Mouse (Mus musculus) forebrain, embryonic 16.5 days (tissue): ENCODE data around the gene Klf5. TPM values are rescaled to one million over a fixed set of nuclear protein-coding genes. Genes with fewer than 3 reads are reported as not detected.

Experiments
- ATAC-seq: fragments of 200-750 bp; cut with Nextera tagmentation; 2 replicates; pipeline ENCODE4 v1.8.0; 2017; ENCODE audit warnings: mild to moderate bottlenecking, moderate library complexity
- H3K27ac ChIP-seq: fragments of 300-500 bp; sonication (generic); 2 replicates; pipeline ENCODE4 v1.5.1; 2014; ENCODE audit warnings: low read length, control low read depth
- H3K27me3 ChIP-seq: fragments of 300-500 bp; sonication (generic); replicated peaks from 2 replicates; pipeline ENCODE4 v1.6.1; 2014; ENCODE audit warnings: low read length; ENCODE audit not compliant: control insufficient read depth, insufficient read depth
- H3K36me3 ChIP-seq: fragments of 300-500 bp; sonication (generic); 2 replicates; pipeline ENCODE4 v1.6.1; 2014; ENCODE audit not compliant: control insufficient read depth, insufficient read depth
- H3K4me1 ChIP-seq: fragments of 300-500 bp; sonication (generic); replicated peaks from 2 replicates; pipeline ENCODE4 v1.6.1; 2014; ENCODE audit warnings: low read length; ENCODE audit not compliant: control insufficient read depth, insufficient read depth
- H3K4me2 ChIP-seq: fragments of 300-500 bp; sonication (generic); 2 replicates; pipeline ENCODE4 v1.6.1; 2014; ENCODE audit warnings: mild to moderate bottlenecking, low read length, control low read depth
- H3K4me3 ChIP-seq: fragments of 300-500 bp; sonication (generic); replicated peaks from 2 replicates; pipeline ENCODE4 v1.5.1; 2014; ENCODE audit warnings: mild to moderate bottlenecking, low read length, control low read depth
- H3K9ac ChIP-seq: fragments of 300-500 bp; sonication (generic); replicated peaks from 2 replicates; pipeline ENCODE4 v1.6.1; 2014; ENCODE audit warnings: low read depth, low read length, control low read depth
- H3K9me3 ChIP-seq: fragments of 300-500 bp; sonication (generic); 2 replicates; pipeline ENCODE4 v1.6.1; 2016; ENCODE audit warnings: low read length; ENCODE audit not compliant: control insufficient read depth
- WGBS: fragments of 180-500 bp; shearing (Covaris S2); extraction: QIAGEN DNeasy Blood & Tissue Kit; methylation state at CpG from one replicate; pipeline ENCODE4 v1.1.7; 2014; 5-methylcytosine and 5-hydroxymethylcytosine counted together
- polyA plus RNA-seq: library from polyadenylated mRNA; unstranded; fragments of >200 nt; fragmentation: Nextera tagmentation; extraction: Ambion mirVana; gene quantifications from 2 replicates; pipeline ENCODE4 v1.2.1, GENCODE M21; 2015

Klf5 gene
- polyA plus RNA-seq, 1 experiment from 2014 or later = 5.5 TPM

GRCm38 (mm10) chr14:99354046-99354445, 55.6 kb downstream of the Klf5 start:
- H3K4me3 ChIP-seq = no peak overlapping the region
- no peaks in the 10 kb centered on the region for H3K9me3 ChIP-seq
- no peak overlapping the region for H3K4me2 ChIP-seq
- H3K9ac ChIP-seq = no peak overlapping the region
- H3K27me3 ChIP-seq = no peaks in the 10 kb centered on the region
- no peak; the same call in 1 of the 2 replicates for ATAC-seq
- no peaks in the 10 kb centered on the region for H3K36me3 ChIP-seq
- H3K4me1 ChIP-seq = no peaks in the 10 kb centered on the region
- WGBS = 54% methylated on average over 2 of the region's 2 CpGs
- H3K27ac ChIP-seq = no peak overlapping the region

GRCm38 (mm10) chr14:99354761-99355609, 56.5 kb downstream of the Klf5 start:
- no peak for ATAC-seq
- 94% methylated on average over 10 of the region's 10 CpGs for WGBS
- no peaks in the 10 kb centered on the region for H3K27me3 ChIP-seq
- no peak overlapping the region for H3K27ac ChIP-seq
- no peak overlapping the region for H3K4me3 ChIP-seq
- H3K4me1 ChIP-seq = no peaks in the 10 kb centered on the region
- H3K9ac ChIP-seq = no peak overlapping the region
- no peak overlapping the region for H3K4me2 ChIP-seq
- H3K9me3 ChIP-seq = no peaks in the 10 kb centered on the region
- no peaks in the 10 kb centered on the region for H3K36me3 ChIP-seq

DNA sequence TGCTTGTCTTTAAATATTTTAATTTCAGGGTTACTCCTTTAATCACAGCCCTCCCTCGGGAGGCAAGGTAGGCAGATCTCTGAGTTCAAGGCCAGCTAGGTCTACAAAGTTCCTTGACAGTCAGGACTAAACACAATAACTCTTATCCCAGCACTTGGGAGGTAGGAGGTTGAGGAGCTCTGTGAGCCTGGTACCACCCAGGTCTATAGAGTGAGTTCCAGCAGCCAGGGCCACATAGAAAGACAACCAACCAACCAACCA, 57.0 kb downstream of the Klf5 start:
- ATAC-seq = no peak
- Histone ChIP-seq H3K4me3 (no peak overlapping the region), H3K27me3 (no peaks in the 10 kb centered on the region), H3K36me3 (no peaks in the 10 kb centered on the region), H3K27ac (no peak overlapping the region), H3K4me2 (no peak overlapping the region), H3K9me3 (no peaks in the 10 kb centered on the region), H3K4me1 (no peaks in the 10 kb centered on the region), H3K9ac (no peak overlapping the region)
- WGBS = 78% methylated on average over 1 of the region's 1 CpGs

GRCm38 (mm10) chr14:99362956-99363355, 64.5 kb downstream of the Klf5 start:
- ATAC-seq = no peak
- no peak overlapping the region for H3K27ac ChIP-seq
- WGBS = 93% methylated on average over 5 of the region's 5 CpGs
- H3K4me1 ChIP-seq = peaks cover 10% of the 10 kb centered on the region
- no peak overlapping the region for H3K4me2 ChIP-seq
- H3K27me3 ChIP-seq = no peaks in the 10 kb centered on the region
- H3K4me3 ChIP-seq = no peak overlapping the region
- H3K9ac ChIP-seq = no peak overlapping the region
- H3K36me3 ChIP-seq = no peaks in the 10 kb centered on the region
- H3K9me3 ChIP-seq = no peaks in the 10 kb centered on the region

DNA sequence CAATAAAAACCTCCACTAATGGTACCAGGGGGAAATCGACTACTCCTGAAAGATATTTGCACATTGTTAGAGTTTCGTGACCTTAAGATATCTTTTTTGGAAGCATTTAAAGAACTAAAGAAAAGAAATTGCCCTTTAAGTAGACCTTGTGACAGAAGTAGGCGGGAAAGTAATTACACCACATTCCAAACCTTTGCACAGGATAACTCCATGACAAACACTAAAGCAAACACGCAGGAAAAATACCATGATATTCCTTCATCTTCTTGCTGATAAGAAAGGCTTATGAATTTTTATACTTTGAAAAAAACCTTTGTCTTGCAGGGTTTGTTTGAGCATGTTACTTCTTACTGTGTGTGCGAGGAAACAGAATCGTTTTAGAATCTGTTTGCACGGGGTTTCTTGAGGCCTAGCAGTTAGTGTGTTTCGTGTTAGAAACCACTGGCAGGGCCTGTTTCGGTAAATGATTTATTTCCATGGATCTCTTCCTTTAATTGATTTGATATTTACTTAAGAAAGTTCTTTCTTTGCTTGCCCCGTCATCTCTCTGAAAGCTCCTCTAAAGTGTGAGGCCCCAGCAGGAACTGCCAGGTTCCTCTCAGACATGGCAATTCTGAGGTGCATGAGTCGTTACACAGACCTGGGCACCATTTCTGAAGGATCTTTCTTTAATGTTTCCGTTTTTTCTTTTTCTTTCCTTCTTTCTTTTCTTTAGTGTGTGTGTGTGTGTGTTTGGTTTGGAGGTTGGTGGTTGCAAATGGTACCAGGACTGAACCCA, 65.7 kb downstream of the Klf5 start:
- no peaks in the 10 kb centered on the region for H3K9me3 ChIP-seq
- no peak overlapping the region for H3K27ac ChIP-seq
- peaks cover 10% of the 10 kb centered on the region for H3K4me1 ChIP-seq
- no peak for ATAC-seq
- H3K4me2 ChIP-seq = no peak overlapping the region
- H3K4me3 ChIP-seq = no peak overlapping the region
- 81% methylated on average over 12 of the region's 12 CpGs for WGBS
- H3K9ac ChIP-seq = no peak overlapping the region
- no peaks in the 10 kb centered on the region for H3K36me3 ChIP-seq
- no peaks in the 10 kb centered on the region for H3K27me3 ChIP-seq

Other genes with a start within 250 kb of the Klf5 start
- 22.8 and 22.9 TPM in 2 replicates for gene Pibf1, start 199.3 kb upstream of the Klf5 start, polyA plus RNA-seq
- 27.1 and 30.2 TPM in 2 replicates for gene Dis3, start 198.9 kb upstream of the Klf5 start, polyA plus RNA-seq